Mouse (Mus musculus) thymus, postnatal 36 days (tissue): ENCODE results near the gene Ppp1r15b.
A peak's percentile ranks its signal among the peaks of the same experiment; 100 is the strongest.

Source experiments
- DNase-seq, 2 experiments: peaks; one replicate each; pipeline ENCODE4 v3.0.0; 2022; ENCODE audit warnings: mixed read lengths in 2 of 2

Ppp1r15b gene

GRCm38 (mm10) chr1:133130638-133131560 is at the start of gene Ppp1r15b:
Gene Ppp1r15b, plus strand, starts transcription at chr1:133131143.
- DNase-seq: peak; percentile 96 to 99

GRCm38 (mm10) chr1:133083003-133083546 is 47.9 kb upstream of the Ppp1r15b start:
- DNase-seq: no peak

DNA sequence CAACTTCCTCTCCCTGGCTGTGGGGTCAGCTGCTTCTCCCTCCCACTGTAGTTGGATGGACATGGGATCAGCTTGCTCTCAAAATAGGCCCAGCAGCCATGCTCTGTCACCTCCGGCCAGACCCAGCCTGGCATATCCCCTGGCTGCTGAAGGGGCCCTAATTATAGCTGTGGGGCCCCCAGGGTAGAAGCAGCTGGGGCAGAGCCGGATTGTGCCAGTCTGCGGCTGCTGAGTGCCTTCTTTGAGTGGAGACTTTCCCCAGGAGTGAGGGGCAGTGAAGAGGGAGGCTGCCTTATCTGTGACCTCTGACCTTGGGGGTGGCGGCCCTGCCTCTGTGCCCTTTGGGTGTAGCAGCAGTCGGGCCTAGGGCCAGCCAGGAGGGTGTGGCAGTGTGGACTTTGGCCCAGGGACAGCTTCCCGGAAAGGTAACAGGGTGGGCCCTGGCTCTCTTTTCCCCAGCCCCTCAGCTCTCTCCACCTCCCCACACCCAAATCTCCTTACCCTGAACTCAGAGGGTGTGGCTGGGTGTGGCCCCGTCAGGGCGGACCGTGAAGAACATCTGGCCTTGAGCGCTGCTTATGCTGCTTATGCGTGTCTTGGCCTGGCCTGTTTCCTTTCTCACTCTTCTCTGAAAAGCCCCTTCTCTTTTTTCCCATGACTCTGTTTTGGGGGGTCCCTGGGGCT is 46.9 kb upstream of the Ppp1r15b start:
- DNase-seq: no peak

DNA sequence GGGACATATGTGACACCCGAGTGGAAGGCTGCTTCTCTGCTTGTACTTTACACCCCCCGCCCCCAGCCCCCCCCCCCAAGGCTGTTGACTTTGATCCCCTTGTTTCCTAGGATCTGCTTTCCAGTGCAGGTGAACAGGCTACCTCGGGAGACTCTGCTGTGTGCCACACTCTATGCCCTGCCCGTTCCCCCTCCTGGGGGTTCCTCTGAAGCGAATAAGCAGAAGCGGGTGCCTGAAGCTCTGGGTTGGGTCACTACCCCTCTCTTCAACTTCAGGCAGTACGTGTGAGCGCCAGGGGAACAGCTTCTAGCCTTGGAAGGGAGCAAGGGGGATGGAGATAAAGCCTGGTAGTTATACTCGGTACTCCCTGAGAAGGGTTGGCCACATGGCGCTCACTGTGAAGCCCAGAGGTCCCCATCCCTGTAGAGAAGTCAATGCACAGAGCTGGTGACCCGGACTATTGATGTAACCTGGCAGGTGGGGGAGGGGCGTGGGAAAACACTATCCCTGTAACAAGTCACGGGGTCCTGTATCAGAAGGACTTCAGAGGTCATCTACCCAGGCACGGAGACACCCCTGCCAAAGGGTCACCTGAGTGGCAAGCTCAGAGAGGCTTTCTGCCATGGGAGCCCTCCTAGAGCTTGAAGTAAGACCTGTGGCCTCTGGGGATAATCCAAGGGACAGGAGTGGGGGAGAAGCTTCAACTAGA is 46.1 kb upstream of the Ppp1r15b start:
- no peak for DNase-seq

DNA sequence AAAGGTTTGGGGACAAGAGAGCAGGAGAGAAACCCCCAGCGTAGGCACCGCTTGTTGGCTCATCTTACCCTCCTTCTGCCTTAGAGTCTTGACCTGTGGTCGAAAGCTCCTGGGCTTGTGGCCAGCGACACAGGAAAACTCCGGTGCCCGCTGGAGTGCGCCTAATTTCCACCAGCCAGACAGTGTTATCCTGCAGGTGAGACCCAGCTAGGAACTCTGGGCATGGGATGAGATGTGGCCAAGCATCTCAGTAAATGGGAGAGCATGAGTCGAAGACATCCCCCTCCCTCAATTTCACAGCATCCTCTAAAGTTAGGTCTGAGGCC is 45.6 kb upstream of the Ppp1r15b start:
- DNase-seq: no peak

DNA sequence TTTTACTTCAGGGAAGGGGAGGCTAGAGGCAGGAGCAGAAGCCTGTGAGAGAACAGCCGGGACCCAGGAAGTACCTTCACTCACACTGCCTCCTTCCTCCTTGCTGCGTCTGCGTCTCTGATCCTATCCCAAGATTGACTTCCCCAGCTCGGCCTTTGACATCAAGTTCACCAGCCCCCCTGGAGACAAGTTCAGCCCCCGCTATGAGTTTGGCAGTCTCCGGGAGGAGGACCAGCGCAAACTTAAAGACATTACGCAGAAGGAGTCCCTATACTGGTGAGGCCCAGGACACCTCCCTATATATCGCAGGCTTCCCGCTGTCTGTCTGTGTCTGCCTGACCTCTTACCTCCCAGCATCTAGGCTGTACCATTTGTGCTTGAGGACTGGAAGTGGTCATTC is 44.1 kb upstream of the Ppp1r15b start:
- no peak for DNase-seq

DNA sequence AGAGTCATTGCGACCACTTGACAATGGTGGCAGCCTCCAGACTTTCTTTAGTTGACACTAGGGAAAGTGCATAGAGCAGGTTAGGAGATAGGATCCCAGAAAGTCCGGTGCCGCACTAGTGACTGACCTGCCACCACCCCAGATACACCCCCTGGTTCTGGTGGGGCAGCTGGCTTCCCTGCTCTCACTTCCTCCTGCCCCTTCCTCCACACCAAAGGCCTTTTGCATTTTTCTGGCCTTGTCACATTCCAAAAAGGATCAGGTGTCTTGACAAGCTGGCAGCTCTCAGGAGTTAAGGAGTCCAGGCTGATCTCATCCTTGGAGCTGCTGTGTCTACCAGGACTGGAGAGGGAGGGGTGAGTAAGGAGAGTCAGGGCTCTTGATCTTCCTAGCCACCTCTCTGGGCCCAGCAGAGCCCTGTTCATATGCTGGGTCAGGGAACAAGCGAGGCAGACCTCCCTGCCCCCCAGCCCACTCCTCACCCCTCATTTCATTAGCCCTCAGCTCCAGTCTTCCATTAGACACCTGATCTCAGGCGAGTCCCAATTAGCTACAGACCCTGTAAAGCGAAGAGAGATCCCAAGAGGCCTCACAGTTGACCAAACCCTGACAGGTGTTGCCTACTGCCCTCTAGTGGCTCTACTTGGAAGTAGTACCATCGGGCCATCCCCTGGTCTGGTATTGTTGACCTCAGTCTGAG is 43.6 kb upstream of the Ppp1r15b start:
- DNase-seq: peak; percentile 40 to 43

GRCm38 (mm10) chr1:133088196-133088595 is 42.7 kb upstream of the Ppp1r15b start:
- no peak for DNase-seq

DNA sequence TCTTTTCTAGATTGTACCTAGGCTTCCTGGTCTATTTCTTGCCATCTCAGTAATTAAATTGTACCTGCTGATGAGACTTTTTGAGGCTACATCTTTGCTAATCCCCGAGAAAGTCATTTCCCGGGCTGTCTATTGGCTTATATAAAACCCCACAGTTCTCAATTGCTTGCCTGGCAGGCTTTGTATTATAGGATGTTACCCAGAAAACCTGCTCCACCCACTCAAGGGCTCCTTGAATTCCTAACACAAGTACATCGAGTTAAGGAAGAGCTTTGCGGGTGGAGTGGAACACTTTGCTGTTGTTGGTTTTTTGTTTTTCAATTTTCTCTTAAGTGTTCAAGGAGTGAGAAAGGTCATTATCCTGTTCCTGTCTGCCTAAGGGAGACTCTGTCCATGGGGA is 41.5 kb upstream of the Ppp1r15b start:
- DNase-seq: no peak

DNA sequence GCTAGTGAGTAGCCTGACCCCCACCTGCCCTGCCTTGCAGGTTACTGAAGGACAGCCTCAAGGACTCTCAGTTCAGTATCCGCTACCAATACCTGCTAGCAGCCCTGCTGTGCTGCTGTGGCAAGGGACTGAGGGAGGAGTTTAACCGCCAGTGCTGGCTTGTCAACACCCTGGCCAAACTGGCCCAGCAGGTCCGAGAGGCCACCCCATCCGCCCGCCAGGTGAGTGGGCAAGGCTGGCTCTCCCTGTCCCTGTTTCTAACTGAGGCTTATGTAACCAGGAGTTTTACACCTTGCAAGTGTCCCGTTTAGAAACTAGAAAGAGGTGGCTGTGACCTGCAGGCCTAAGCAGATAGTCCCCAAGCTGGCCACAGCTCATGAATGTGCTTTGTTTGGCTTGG is 40.3 kb upstream of the Ppp1r15b start:
- DNase-seq: no peak

- DNase-seq: no peak
Measured at GRCm38 (mm10) chr1:133091483-133091882, 39.5 kb upstream of the Ppp1r15b start.

DNA sequence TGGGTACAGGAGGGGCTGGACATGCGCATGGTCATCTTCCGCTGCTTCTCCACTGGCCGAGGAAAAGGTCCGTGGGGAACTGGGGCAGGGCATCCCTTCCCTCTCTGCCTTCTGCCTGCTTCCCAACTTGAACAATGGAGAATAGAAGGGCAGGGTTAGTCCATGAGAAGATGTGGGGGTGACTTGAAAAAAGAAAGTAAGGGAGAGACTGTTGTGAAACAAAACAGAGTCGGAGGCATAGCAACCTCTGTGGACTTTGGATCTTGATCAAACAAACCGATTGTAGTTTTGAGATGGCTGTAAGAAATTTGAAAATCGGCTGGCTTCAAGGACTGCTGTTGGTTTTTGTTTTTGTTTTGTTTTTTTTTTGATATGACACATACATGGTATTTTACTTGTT is 37.2 kb upstream of the Ppp1r15b start:
- DNase-seq: no peak

- DNase-seq: peak; percentile 72 to 73
Measured at GRCm38 (mm10) chr1:133100980-133101798, 29.8 kb upstream of the Ppp1r15b start.

DNA sequence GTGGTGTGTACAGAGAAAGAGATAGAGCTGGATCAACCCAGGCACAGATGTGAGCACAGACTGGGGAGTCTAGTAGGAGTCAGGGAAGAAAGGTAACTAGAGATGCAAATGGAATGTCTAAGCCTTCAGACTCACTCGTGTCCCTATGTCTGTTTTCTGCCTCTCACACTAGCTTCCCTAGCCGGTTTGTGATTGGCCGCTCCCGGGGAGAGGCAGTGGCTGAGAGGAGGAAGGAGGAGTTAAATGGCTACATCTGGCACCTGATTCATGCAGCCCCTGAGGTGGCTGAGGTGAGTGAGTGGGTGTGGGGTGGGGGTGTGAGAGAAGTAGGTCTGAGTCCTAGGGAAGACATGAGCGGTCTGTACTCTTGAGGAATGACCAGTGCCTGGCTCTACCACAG is 28.8 kb upstream of the Ppp1r15b start:
- no peak for DNase-seq

- DNase-seq: no peak
Measured at GRCm38 (mm10) chr1:133103315-133103714, 27.6 kb upstream of the Ppp1r15b start.

GRCm38 (mm10) chr1:133103871-133104270 is 27.1 kb upstream of the Ppp1r15b start:
- DNase-seq: no peak

DNA sequence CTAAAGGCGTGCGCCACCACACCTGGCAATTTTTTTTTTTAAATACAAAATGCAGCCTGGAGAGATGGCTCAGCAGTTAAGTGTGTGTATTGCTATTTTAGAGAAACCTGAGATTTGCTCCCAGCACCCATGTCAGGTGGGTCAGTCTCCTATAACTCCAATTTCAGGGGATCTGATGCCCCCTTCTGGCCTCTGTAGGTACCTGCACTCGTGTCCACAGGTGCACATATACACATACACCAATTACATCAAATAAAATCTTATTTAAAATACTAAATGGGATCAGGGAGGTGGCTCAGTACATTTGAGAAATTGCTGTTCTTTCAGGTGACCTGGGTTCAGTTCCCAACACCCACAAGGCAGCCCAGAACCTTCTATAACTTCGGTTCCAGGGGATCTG is 14.8 kb upstream of the Ppp1r15b start:
- no peak for DNase-seq

GRCm38 (mm10) chr1:133118127-133118526 is 12.8 kb upstream of the Ppp1r15b start:
- no peak for DNase-seq

GRCm38 (mm10) chr1:133118844-133119243 is 12.1 kb upstream of the Ppp1r15b start:
- DNase-seq: no peak

GRCm38 (mm10) chr1:133119931-133120712 is 10.8 kb upstream of the Ppp1r15b start:
- no peak for DNase-seq

DNA sequence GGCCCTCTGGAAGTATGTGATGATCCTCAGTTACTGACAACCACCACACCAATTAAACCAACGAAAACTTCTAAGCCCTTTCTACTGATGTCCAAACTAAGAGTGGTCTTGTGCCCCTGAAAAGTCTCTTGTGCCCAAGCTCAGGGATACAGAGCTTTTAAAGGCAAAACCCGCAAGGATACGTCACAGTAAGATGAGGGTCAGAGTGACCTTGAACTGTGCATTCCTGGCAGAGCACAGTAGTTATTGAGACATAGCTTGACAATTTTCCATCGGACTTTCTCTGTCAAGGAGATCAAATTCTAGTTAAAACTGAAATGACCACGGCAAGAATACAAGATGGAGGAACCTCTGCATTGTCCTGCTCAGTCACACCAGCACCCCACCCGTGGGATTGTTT is 9.7 kb upstream of the Ppp1r15b start:
- no peak for DNase-seq
